In genomic region chr3:152929788-152930281, GRCm38 (mm10) we compare ENCODE assay signal across 13 mouse cellular contexts. TPM values are rescaled to one million over a fixed set of nuclear protein-coding genes. Genes with fewer than 3 reads are reported as not detected.
DNase-seq lines count a peak whose midpoint lies in the region; ATAC-seq lines count a peak whose summit lies in the region.
"Had no signal": no experiment of that assay in that cellular context is flagged by ENCODE, and none has a peak within 500 bp of the region (broad histone marks: within the 10 kb centered on the region; RNA-seq: fewer than 3 reads in every experiment).

No protein-coding gene starts in this region.

- no peak overlapping the region for H3K4me2 ChIP-seq in embryonic facial prominence, embryonic 11.5 days (ENCODE audit: low read depth, low read length)
- H3K4me2 ChIP-seq in liver, embryonic 16.5 days (ENCODE audit: low read depth, low read length), result 0 out of 2 replicates have a peak overlapping the region, but pooled peaks have one; percentile 8
- H3K4me2 ChIP-seq: embryonic facial prominence, embryonic 12.5 days had no signal

- H3K27ac ChIP-seq in embryonic facial prominence, embryonic 11.5 days (replicated peaks; ENCODE audit: low read depth, low read length), result no peak overlapping the region
- no peak overlapping the region; the same call in 1 of the 2 replicates for H3K27ac ChIP-seq in embryonic facial prominence, embryonic 10.5 days (replicated peaks)
- no peak overlapping the region for H3K27ac ChIP-seq in liver, embryonic 16.5 days (ENCODE audit: low read length)
- H3K27ac ChIP-seq: embryonic facial prominence, embryonic 12.5 days had no signal

- H3K9me3 ChIP-seq in embryonic facial prominence, embryonic 11.5 days (replicated peaks; ENCODE audit: control insufficient read depth, low read length), result no peaks in the 10 kb centered on the region
- H3K9me3 ChIP-seq in embryonic facial prominence, embryonic 10.5 days, result no peaks in the 10 kb centered on the region
- H3K9me3 ChIP-seq in liver, embryonic 16.5 days (replicated peaks; ENCODE audit: control insufficient read depth, low read length), result no peaks in the 10 kb centered on the region
- H3K9me3 ChIP-seq: embryonic facial prominence, embryonic 12.5 days had no signal

- no peak overlapping the region for H3K9ac ChIP-seq in embryonic facial prominence, embryonic 11.5 days (replicated peaks; ENCODE audit: low read length)
- no peak overlapping the region for H3K9ac ChIP-seq in liver, embryonic 16.5 days (ENCODE audit: low read depth, low read length)
- H3K9ac ChIP-seq: embryonic facial prominence, embryonic 12.5 days had no signal

- H3K4me1 ChIP-seq in embryonic facial prominence, embryonic 11.5 days (ENCODE audit: control insufficient read depth, insufficient read depth, low read length), result no peaks in the 10 kb centered on the region
- H3K4me1 ChIP-seq in embryonic facial prominence, embryonic 10.5 days, result peaks cover 31% of the 10 kb centered on the region
- peaks cover 2% of the 10 kb centered on the region; the same call in 1 of the 2 replicates for H3K4me1 ChIP-seq in liver, embryonic 16.5 days (ENCODE audit: control insufficient read depth, low read depth, low read length)

- no peak overlapping the region for H3K4me3 ChIP-seq in embryonic facial prominence, embryonic 11.5 days (ENCODE audit: low read depth, low read length)
- no peak overlapping the region for H3K4me3 ChIP-seq in embryonic facial prominence, embryonic 10.5 days
- no peak overlapping the region for H3K4me3 ChIP-seq in liver, embryonic 16.5 days (ENCODE audit: low read depth, low read length)
- H3K4me3 ChIP-seq: embryonic facial prominence, embryonic 12.5 days had no signal

- no peak for DNase-seq in embryonic facial prominence, embryonic 11.5 days (ENCODE audit: low spot score)
- DNase-seq in embryonic facial prominence, embryonic 10.5 days (ENCODE audit: low spot score), result no peak
- DNase-seq in 3134 (ENCODE audit: extremely low read depth, insufficient read length, low spot score), result peak; percentile 59
- peak; percentile 62 for DNase-seq in R1 (ENCODE audit: low read depth, low spot score)
- DNase-seq in natural killer cell, adult 2 months (ENCODE audit: low spot score in 2 of 2), result no peak
- DNase-seq in heart, adult 8-10 months (ENCODE audit: low spot score), result no peak
- no peak for DNase-seq in urinary bladder, postnatal 4 days (ENCODE audit: low spot score in 2 of 2)
- DNase-seq: heart, adult 18-20 months; kidney, adult 18-20 months; layer of hippocampus, postnatal 36 days had no signal

- H3K36me3 ChIP-seq in embryonic facial prominence, embryonic 11.5 days (replicated peaks; ENCODE audit: control insufficient read depth, insufficient read depth, low read depth, low read length), result no peaks in the 10 kb centered on the region
- no peaks in the 10 kb centered on the region for H3K36me3 ChIP-seq in embryonic facial prominence, embryonic 10.5 days (replicated peaks)
- H3K36me3 ChIP-seq in liver, embryonic 16.5 days (ENCODE audit: control insufficient read depth, insufficient read depth), result no peaks in the 10 kb centered on the region
- H3K36me3 ChIP-seq: embryonic facial prominence, embryonic 12.5 days had no signal

- ATAC-seq in embryonic facial prominence, embryonic 11.5 days (replicated peaks; ENCODE audit: insufficient number of reproducible peaks, low FRiP score, low TSS enrichment, low read depth), result 0 out of 2 replicates have a peak, but pooled peaks have one; percentile 25
- ATAC-seq in liver, embryonic 16.5 days (ENCODE audit: low read depth), result peak; percentile 44; the same call in 1 of the 2 replicates

- no peaks in the 10 kb centered on the region for H3K27me3 ChIP-seq in embryonic facial prominence, embryonic 11.5 days (ENCODE audit: control insufficient read depth, insufficient read depth, low read length)
- H3K27me3 ChIP-seq in embryonic facial prominence, embryonic 10.5 days (replicated peaks; ENCODE audit: low read depth, poor library complexity, severe bottlenecking), result no peaks in the 10 kb centered on the region
- H3K27me3 ChIP-seq in liver, embryonic 16.5 days (ENCODE audit: control insufficient read depth, insufficient read depth, low read depth, low read length), result no peaks in the 10 kb centered on the region
- H3K27me3 ChIP-seq: embryonic facial prominence, embryonic 12.5 days had no signal

- 79% methylated on average over 7 of the region's 7 CpGs for WGBS in embryonic facial prominence, embryonic 11.5 days
- 74% methylated on average over 7 of the region's 7 CpGs for WGBS in embryonic facial prominence, embryonic 10.5 days
- 43% methylated on average over 7 of the region's 7 CpGs for WGBS in liver, embryonic 16.5 days (ENCODE audit: insufficient replicate concordance)

RNA-seq across cellular contexts. Expression of gene St6galnac5, which starts 52.2 kb away (rescaled TPM):
- 1.3 and 2.1 TPM in 2 replicates for polyA plus RNA-seq in embryonic facial prominence, embryonic 11.5 days (2014; fragmentation: Nextera tagmentation; extraction: Ambion mirVana)
- 1.4 and 2.0 TPM in 2 replicates for polyA plus RNA-seq in embryonic facial prominence, embryonic 10.5 days (2016; fragmentation: Nextera tagmentation; extraction: Ambion mirVana)
- polyA plus RNA-seq in liver, embryonic 16.5 days (2015; fragmentation: Nextera tagmentation; extraction: Ambion mirVana), result 0.05 TPM in 1 of 2 replicates, not detected in the other
- under 1 TPM in 1 of 4 experiments, not detected in 3; 0.19 TPM for total RNA-seq in heart, adult 8-10 months (2022)
- total RNA-seq: heart, adult 18-20 months had no signal
- polyA plus RNA-seq: macrophage had no signal

Comparison
In these comparisons a context has a peak if more than half of its experiments do, and no peak if none do; other contexts are left out.
1. DNase-seq: peak in 3134 (single experiment) and R1 (single experiment); none in embryonic facial prominence, embryonic 11.5 days (single experiment), embryonic facial prominence, embryonic 10.5 days (single experiment), natural killer cell, adult 2 months (0 of 2), heart, adult 8-10 months (single experiment) and urinary bladder, postnatal 4 days (0 of 2).